Mouse (Mus musculus): ENCODE measurements around the gene E2f6. TPM values are rescaled to one million over a fixed set of nuclear protein-coding genes. Genes with fewer than 3 reads are reported as not detected.

The E2f6 gene
- total and polyA plus RNA-seq, 2 experiments, result 8.8 to 10.9 TPM

DNA sequence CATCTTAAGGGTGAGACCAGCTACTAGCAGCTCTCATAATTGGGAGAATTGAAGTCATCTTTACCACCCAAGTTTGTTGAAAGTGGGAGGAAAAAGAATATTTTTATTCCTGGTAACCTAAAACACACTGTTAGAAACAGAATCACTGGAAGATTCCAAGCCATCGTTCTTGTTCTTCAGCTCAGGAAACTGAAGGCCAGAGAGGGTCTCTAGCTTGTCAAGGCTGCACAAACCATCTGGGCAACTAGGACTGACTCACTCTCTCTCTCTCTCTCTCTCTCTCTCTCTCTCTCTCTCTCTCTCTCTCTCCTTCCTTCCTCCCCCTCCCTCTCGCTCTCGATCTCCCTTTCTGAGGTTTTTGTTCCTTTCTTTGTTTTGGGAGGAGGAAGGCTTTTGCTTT, 50.2 kb downstream of the E2f6 start:
- TF ChIP-seq CTCF (IDR thresholded peaks at IDR 0.05; ENCODE audit: low read depth, low read length) (no peak), POLR2A (IDR thresholded peaks at IDR 0.05; ENCODE audit: extremely low read depth, insufficient read depth, low read length) (no peak)
- Histone ChIP-seq H3K4me3 (ENCODE audit: insufficient read depth, low read depth, low read length) (no peak overlapping the region), H3K79me2 (ENCODE audit: control insufficient read depth, insufficient read depth, low read length) (no peaks in the 10 kb centered on the region), H3K27me3 (ENCODE audit: control insufficient read depth, insufficient read depth, low read length) (no peaks in the 10 kb centered on the region), H3K9ac (ENCODE audit: low read depth, low read length) (no peak overlapping the region), H3K36me3 (ENCODE audit: control insufficient read depth, insufficient read depth, low read length) (no peaks in the 10 kb centered on the region), H3K27ac (replicated peaks; ENCODE audit: insufficient read depth, low read depth, low read length) (no peak overlapping the region), H3K4me1 (ENCODE audit: control insufficient read depth, insufficient read depth, low read length) (peaks cover 13% of the 10 kb centered on the region)
- DNase-seq (ENCODE audit: extremely low read depth, low read depth, low spot score), result no peak
- WGBS, result 79% methylated on average over 3 of the region's 3 CpGs

DNA sequence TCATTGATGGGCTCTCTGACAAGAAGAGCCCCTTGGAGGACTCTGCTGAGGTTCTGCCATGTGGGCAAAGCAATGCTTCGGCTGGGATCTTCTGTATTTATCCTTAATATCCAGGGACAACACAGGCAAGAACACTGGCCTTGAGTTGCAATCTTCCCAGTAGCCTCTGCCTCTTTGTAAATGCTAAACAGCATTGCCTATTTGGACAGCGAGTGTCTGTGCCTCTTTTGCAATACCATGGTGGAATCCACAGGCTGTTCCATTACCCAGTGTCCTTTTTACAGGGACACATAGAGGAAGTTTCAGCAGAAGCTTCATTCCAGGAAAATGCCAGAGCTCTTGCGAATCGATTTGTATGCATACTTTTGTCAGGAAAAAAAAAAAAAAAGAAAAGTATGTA, 53.7 kb downstream of the E2f6 start:
- WGBS, result 16% methylated on average over 4 of the region's 4 CpGs
- H3K4me3 ChIP-seq (ENCODE audit: insufficient read depth, low read depth, low read length), result no peak overlapping the region
- H3K27me3 ChIP-seq (ENCODE audit: control insufficient read depth, insufficient read depth, low read length), result no peaks in the 10 kb centered on the region
- TF ChIP-seq POLR2A (IDR thresholded peaks at IDR 0.05; ENCODE audit: extremely low read depth, insufficient read depth, low read length) (no peak), CTCF (IDR thresholded peaks at IDR 0.05; ENCODE audit: low read depth, low read length) (no peak)
- no peak overlapping the region for H3K9ac ChIP-seq (ENCODE audit: low read depth, low read length)
- DNase-seq (ENCODE audit: extremely low read depth, low read depth, low spot score), result peak; percentile 90
- peaks cover 19% of the 10 kb centered on the region for H3K4me1 ChIP-seq (ENCODE audit: control insufficient read depth, insufficient read depth, low read length)
- no peaks in the 10 kb centered on the region for H3K36me3 ChIP-seq (ENCODE audit: control insufficient read depth, insufficient read depth, low read length)
- H3K79me2 ChIP-seq (ENCODE audit: control insufficient read depth, insufficient read depth, low read length), result no peaks in the 10 kb centered on the region
- peak overlapping the region; percentile 83; the same call in 1 of the 2 replicates for H3K27ac ChIP-seq (replicated peaks; ENCODE audit: insufficient read depth, low read depth, low read length)

DNA sequence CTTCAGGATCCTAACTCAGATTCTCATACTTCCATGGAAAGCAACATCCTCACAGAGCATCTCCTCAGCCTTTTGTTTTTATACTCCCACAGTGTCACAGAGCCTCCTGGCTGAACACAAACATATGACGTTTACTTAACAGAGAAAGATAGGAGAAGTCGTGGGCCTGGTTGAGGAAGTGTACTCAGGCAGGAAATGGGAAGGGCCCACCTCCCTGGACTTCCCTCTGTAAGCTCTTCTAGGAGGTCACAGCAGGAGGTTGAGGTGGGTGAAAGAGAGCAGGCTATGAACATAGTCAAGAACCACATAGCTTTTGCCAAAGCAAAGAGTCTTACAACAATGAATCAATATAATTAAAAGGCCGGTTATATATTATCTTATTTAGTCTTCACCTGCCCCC, 55.1 kb downstream of the E2f6 start:
- no peak overlapping the region for H3K9ac ChIP-seq (ENCODE audit: low read depth, low read length)
- H3K4me1 ChIP-seq (ENCODE audit: control insufficient read depth, insufficient read depth, low read length), result peaks cover 29% of the 10 kb centered on the region
- H3K27ac ChIP-seq (replicated peaks; ENCODE audit: insufficient read depth, low read depth, low read length), result peak overlapping the region; percentile 50; the same call in 1 of the 2 replicates
- H3K36me3 ChIP-seq (ENCODE audit: control insufficient read depth, insufficient read depth, low read length), result no peaks in the 10 kb centered on the region
- no peaks in the 10 kb centered on the region for H3K79me2 ChIP-seq (ENCODE audit: control insufficient read depth, insufficient read depth, low read length)
- peak; percentile 48 for DNase-seq (ENCODE audit: extremely low read depth, low read depth, low spot score)
- H3K4me3 ChIP-seq (ENCODE audit: insufficient read depth, low read depth, low read length), result no peak overlapping the region
- WGBS, result 3% methylated on average over 3 of the region's 3 CpGs
- TF ChIP-seq POLR2A (IDR thresholded peaks at IDR 0.05; ENCODE audit: extremely low read depth, insufficient read depth, low read length), result no peak
- TF ChIP-seq CTCF (IDR thresholded peaks at IDR 0.05; ENCODE audit: low read depth, low read length), result no peak
- H3K27me3 ChIP-seq (ENCODE audit: control insufficient read depth, insufficient read depth, low read length), result no peaks in the 10 kb centered on the region

DNA sequence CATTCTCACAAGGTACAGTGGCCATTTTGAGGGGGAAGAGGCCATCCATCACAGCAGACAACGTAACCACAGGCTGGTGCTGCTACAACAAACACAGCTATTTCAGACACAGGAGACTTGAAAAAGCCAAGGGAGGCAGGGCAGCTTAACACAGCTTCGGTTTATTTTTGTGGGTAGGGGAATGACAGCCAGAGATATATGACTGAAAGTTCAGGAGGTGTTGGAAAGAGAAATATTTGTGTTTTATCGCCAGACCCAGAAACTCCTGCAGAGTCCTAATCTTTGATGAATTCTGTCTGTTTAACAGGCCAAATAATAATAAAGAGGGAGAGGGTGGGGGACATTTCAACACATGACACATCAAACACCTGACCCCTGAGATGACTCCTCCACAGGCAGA, 55.7 kb downstream of the E2f6 start:
- Histone ChIP-seq H3K79me2 (ENCODE audit: control insufficient read depth, insufficient read depth, low read length) (no peaks in the 10 kb centered on the region), H3K4me1 (ENCODE audit: control insufficient read depth, insufficient read depth, low read length) (peaks cover 29% of the 10 kb centered on the region), H3K9ac (ENCODE audit: low read depth, low read length) (no peak overlapping the region), H3K36me3 (ENCODE audit: control insufficient read depth, insufficient read depth, low read length) (no peaks in the 10 kb centered on the region), H3K27ac (replicated peaks; ENCODE audit: insufficient read depth, low read depth, low read length) (0 out of 2 replicates have a peak overlapping the region, but pooled peaks have one; percentile 5), H3K4me3 (ENCODE audit: insufficient read depth, low read depth, low read length) (no peak overlapping the region), H3K27me3 (ENCODE audit: control insufficient read depth, insufficient read depth, low read length) (no peaks in the 10 kb centered on the region)
- 79% methylated on average over 3 of the region's 3 CpGs for WGBS
- DNase-seq (ENCODE audit: extremely low read depth, low read depth, low spot score), result no peak
- TF ChIP-seq POLR2A (IDR thresholded peaks at IDR 0.05; ENCODE audit: extremely low read depth, insufficient read depth, low read length) (no peak), CTCF (IDR thresholded peaks at IDR 0.05; ENCODE audit: low read depth, low read length) (no peak)

DNA sequence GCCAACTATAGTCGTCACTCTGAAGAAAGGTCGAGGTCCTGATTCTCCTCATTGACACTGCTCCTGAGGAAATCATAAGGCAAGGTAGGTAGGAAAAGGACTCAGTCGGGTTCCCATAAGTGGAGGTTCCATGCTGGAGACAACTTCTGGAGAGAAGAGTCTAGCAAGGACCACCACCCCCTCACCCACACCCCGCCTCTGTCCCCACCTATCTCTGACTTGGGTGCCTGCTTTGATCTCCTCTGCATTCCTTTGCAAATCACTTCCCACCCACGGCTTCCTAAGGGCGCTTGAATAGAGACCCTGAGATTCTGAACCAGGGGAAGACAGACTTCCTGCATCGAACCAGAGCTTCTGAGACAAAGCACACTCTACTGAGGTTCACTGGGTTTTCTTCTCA, 56.5 kb downstream of the E2f6 start:
- Histone ChIP-seq H3K79me2 (ENCODE audit: control insufficient read depth, insufficient read depth, low read length) (no peaks in the 10 kb centered on the region), H3K9ac (ENCODE audit: low read depth, low read length) (no peak overlapping the region), H3K4me1 (ENCODE audit: control insufficient read depth, insufficient read depth, low read length) (peaks cover 29% of the 10 kb centered on the region), H3K27me3 (ENCODE audit: control insufficient read depth, insufficient read depth, low read length) (no peaks in the 10 kb centered on the region), H3K27ac (replicated peaks; ENCODE audit: insufficient read depth, low read depth, low read length) (no peak overlapping the region), H3K4me3 (ENCODE audit: insufficient read depth, low read depth, low read length) (no peak overlapping the region), H3K36me3 (ENCODE audit: control insufficient read depth, insufficient read depth, low read length) (no peaks in the 10 kb centered on the region)
- 93% methylated on average over 7 of the region's 7 CpGs for WGBS
- TF ChIP-seq POLR2A (IDR thresholded peaks at IDR 0.05; ENCODE audit: extremely low read depth, insufficient read depth, low read length) (no peak), CTCF (IDR thresholded peaks at IDR 0.05; ENCODE audit: low read depth, low read length) (no peak)
- no peak for DNase-seq (ENCODE audit: extremely low read depth, low read depth, low spot score)

DNA sequence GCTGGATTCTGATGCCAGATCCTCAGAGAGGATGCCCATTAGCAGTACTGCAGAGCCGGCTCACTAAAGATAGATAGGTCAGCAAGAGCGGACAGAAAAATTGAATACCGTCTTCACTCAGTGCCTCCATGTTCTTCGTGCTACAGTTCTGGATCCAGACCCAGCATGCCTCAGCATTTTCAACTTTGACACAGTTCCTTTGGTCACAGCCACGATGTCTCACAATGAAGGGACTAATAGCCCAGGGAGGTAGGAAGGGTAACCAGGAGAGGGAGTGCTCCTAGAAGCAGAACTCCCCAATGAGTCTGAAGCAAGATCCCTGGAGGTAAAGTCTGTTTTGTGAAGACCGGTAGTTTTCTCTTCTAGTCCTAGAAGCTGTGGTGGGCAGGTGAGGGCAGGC, 57.9 kb downstream of the E2f6 start:
- Histone ChIP-seq H3K27me3 (ENCODE audit: control insufficient read depth, insufficient read depth, low read length) (no peaks in the 10 kb centered on the region), H3K4me1 (ENCODE audit: control insufficient read depth, insufficient read depth, low read length) (peaks cover 32% of the 10 kb centered on the region), H3K9ac (ENCODE audit: low read depth, low read length) (no peak overlapping the region), H3K4me3 (ENCODE audit: insufficient read depth, low read depth, low read length) (no peak overlapping the region), H3K79me2 (ENCODE audit: control insufficient read depth, insufficient read depth, low read length) (no peaks in the 10 kb centered on the region), H3K36me3 (ENCODE audit: control insufficient read depth, insufficient read depth, low read length) (no peaks in the 10 kb centered on the region), H3K27ac (replicated peaks; ENCODE audit: insufficient read depth, low read depth, low read length) (no peak overlapping the region)
- WGBS, result 78% methylated on average over 6 of the region's 6 CpGs
- no peak for DNase-seq (ENCODE audit: extremely low read depth, low read depth, low spot score)
- TF ChIP-seq POLR2A (IDR thresholded peaks at IDR 0.05; ENCODE audit: extremely low read depth, insufficient read depth, low read length) (no peak), CTCF (IDR thresholded peaks at IDR 0.05; ENCODE audit: low read depth, low read length) (no peak)
